In the genomic region with DNA sequence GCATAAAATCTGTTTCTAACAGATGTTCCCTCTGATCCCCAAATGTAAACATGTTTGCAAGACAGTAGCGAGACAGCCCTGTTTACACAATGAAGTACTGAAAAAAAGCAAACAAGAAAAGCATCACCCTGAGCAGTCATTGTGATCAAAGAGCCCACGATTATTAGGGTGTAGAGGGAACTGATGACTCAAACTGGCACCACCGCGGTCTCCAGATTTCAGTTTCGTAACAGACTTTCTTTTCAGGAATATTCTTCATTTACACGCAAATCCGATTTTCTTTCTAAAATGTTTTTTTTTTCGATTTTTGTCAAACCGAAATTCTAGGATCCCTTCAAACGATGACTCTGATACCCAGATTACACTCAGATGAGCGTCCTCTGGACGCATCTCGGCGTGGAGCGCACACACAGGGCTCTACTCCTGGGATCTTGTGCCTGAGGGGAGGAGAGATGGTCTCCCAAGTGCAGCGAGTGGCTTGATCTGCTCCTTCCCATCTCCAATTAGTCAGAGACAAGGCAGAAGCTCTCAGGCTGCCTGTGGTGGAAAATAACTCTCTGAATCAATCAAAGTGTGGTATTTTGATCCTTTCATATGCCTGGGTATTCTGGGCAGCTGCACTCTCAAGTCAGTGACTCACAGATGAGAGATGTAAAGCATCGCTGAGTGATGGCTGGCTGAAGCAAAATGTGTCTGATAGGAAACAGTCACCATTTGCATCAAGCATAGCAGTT, we compare ENCODE assay signal across 14 mouse cellular contexts.
DNase-seq lines count a peak whose midpoint lies in the region; ATAC-seq and TF ChIP-seq lines count a peak whose summit lies in the region.
"Had no signal": no experiment of that assay in that cellular context is flagged by ENCODE, and none has a peak within 500 bp of the region (broad histone marks: within the 10 kb centered on the region; RNA-seq: fewer than 3 reads in every experiment).

No protein-coding gene starts in this region.

- no peak overlapping the region for H3K4me3 ChIP-seq in hindbrain, embryonic 14.5 days (replicated peaks; ENCODE audit: low read length)
- no peak overlapping the region for H3K4me3 ChIP-seq in hindbrain, postnatal 0 days (ENCODE audit: low read length)
- H3K4me3 ChIP-seq: megakaryocyte, embryonic 14.5 days had no signal

- no peak overlapping the region for H3K9ac ChIP-seq in hindbrain, embryonic 14.5 days
- H3K9ac ChIP-seq in hindbrain, postnatal 0 days (replicated peaks; ENCODE audit: low read length): no peak overlapping the region

- H3K9me3 ChIP-seq in hindbrain, embryonic 14.5 days (ENCODE audit: control insufficient read depth, low read length): no peaks in the 10 kb centered on the region
- H3K9me3 ChIP-seq in hindbrain, postnatal 0 days (ENCODE audit: low read length): no peaks in the 10 kb centered on the region

- no peak for DNase-seq in hindbrain, embryonic 14.5 days (ENCODE audit: low spot score)
- DNase-seq in hindbrain, postnatal 0 days (ENCODE audit: low spot score): no peak
- peak; percentile 79 for DNase-seq in 3134 (ENCODE audit: extremely low read depth, insufficient read length, low spot score)
- DNase-seq in CD4-positive, CD25-positive, alpha-beta regulatory T cell, adult 2 months (ENCODE audit: low read depth, low spot score): peak; percentile 67
- no peak for DNase-seq in adrenal gland, adult (ENCODE audit: inconsistent age in 2 of 2, low spot score in 1 of 2)
- no peak for DNase-seq in urinary bladder, postnatal 4 days (ENCODE audit: low spot score in 2 of 2)
- DNase-seq in cerebellum, postnatal 4 days (ENCODE audit: low spot score in 2 of 2): no peak
- DNase-seq: embryo, embryonic 11 days; gastrocnemius, postnatal 36 days; kidney, postnatal 14 days; liver; thymus, postnatal 14 days had no signal

- peaks cover 11% of the 10 kb centered on the region; the same call in 1 of the 2 replicates for H3K4me1 ChIP-seq in hindbrain, embryonic 14.5 days (replicated peaks; ENCODE audit: control insufficient read depth, insufficient read depth, low read length)
- H3K4me1 ChIP-seq in hindbrain, postnatal 0 days (ENCODE audit: insufficient read depth, low read length): no peaks in the 10 kb centered on the region

- H3K36me3 ChIP-seq in hindbrain, embryonic 14.5 days (replicated peaks; ENCODE audit: control insufficient read depth, insufficient read depth): no peaks in the 10 kb centered on the region
- H3K36me3 ChIP-seq in hindbrain, postnatal 0 days (ENCODE audit: insufficient read depth, low read length): no peaks in the 10 kb centered on the region

- 69% methylated on average over 17 of the region's 17 CpGs for WGBS in hindbrain, embryonic 14.5 days
- 68% methylated on average over 17 of the region's 17 CpGs for WGBS in hindbrain, postnatal 0 days

- no peaks in the 10 kb centered on the region for H3K27me3 ChIP-seq in hindbrain, embryonic 14.5 days (ENCODE audit: control insufficient read depth, insufficient read depth, low read length)
- no peaks in the 10 kb centered on the region for H3K27me3 ChIP-seq in hindbrain, postnatal 0 days (ENCODE audit: insufficient read depth, low read length)

- peak overlapping the region; percentile 4; the same call in 1 of the 2 replicates for H3K27ac ChIP-seq in hindbrain, embryonic 14.5 days
- H3K27ac ChIP-seq in hindbrain, postnatal 0 days: no peak overlapping the region

- H3K4me2 ChIP-seq in hindbrain, embryonic 14.5 days (replicated peaks): no peak overlapping the region
- no peak overlapping the region for H3K4me2 ChIP-seq in hindbrain, postnatal 0 days (ENCODE audit: low read depth, low read length)

- no peak for TF ChIP-seq CTCF in hindbrain, postnatal 0 days (IDR thresholded peaks at IDR 0.05; ENCODE audit: low read depth)

- ATAC-seq in hindbrain, embryonic 14.5 days (ENCODE audit: low FRiP score): no peak
- ATAC-seq in hindbrain, postnatal 0 days: no peak
- ATAC-seq in inflammation-experienced regulatory T-cells, adult 6 months: peak; percentile 61

Comparison
In these comparisons a context has a peak if more than half of its experiments do, and no peak if none do; other contexts are left out.
1. DNase-seq: peak in 3134 (single experiment) and CD4-positive, CD25-positive, alpha-beta regulatory T cell, adult 2 months (single experiment); none in hindbrain, embryonic 14.5 days (single experiment), hindbrain, postnatal 0 days (single experiment), adrenal gland, adult (0 of 2), urinary bladder, postnatal 4 days (0 of 2) and cerebellum, postnatal 4 days (0 of 2).